Mouse (Mus musculus): ENCODE measurements around the gene Ly75. TPM values are rescaled to one million over a fixed set of nuclear protein-coding genes. Genes with fewer than 3 reads are reported as not detected.

Gene Ly75
- polyA plus RNA-seq, 1 experiment = 4.4 TPM

DNA sequence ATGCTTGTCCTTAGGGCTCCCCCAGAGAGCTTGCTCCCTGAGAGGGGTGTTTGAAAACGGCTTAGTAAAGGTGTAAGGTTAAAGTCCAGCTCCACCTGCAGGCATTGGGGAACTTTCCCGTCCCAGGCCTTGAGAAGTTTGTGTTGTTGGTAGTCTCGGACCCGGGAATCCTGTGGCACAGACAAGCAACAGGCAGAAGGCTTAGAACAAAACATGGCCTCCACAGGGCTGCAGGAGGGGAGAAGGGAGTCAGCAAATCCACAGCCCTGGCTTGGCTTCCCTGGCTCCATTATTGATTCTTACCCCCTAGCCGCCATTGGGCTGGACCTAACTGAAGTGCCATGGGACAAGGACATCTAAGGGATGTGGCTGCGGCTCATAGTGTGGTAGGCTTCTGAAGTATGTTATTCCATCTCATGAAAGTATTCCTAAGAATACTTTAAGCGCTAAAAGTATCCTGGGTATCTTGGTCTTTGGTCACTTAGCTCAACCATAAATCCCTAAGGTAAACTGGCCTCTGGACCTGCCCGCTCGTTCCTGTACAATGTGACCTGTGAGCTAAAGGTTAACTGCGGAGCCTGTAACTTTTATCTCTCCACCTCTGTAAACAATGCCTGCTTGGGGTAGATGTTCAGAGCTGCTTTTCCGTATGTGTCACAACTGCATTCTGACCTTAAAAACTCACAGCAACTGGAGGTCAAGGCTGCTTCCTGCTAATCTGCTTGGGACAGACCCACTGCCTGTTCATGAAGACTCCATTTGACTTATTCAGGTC lies 27.1 kb upstream of the Ly75 start:
- Histone ChIP-seq H3K4me1 (ENCODE audit: control insufficient read depth, insufficient read depth, insufficient read length, low read length) (peaks cover 8% of the 10 kb centered on the region; the same call in 1 of the 2 replicates), H3K4me3 (ENCODE audit: low read depth, low read length) (no peak overlapping the region), H3K27ac (ENCODE audit: insufficient read depth, low read depth, low read length) (peak overlapping the region; percentile 88)

DNA sequence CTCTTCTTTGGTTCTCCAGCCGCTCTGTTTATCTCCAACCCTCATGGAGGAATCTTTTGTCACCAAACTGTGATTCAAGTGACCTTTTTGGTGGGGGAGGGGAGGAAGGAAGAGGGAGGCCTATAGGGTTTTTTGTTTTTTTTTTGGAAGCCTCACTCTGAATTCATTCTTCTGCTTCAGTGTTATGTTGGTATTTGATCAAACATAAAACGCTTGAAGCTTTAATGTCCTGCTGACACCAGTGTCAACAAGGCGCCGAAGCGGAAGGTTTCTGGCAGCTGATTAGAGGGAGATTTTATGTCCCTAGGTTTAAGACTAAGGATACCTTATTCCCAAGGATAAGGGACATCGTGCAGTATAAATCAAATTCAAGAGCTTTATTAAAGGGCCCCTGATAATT lies 26.1 kb upstream of the Ly75 start:
- Histone ChIP-seq H3K27me3 (ENCODE audit: control insufficient read depth, insufficient read depth, low read length) (no peaks in the 10 kb centered on the region), H3K4me3 (ENCODE audit: low read depth, low read length) (no peak overlapping the region), H3K36me3 (ENCODE audit: control insufficient read depth, insufficient read depth, low read length) (no peaks in the 10 kb centered on the region), H3K4me1 (ENCODE audit: control insufficient read depth, insufficient read depth, insufficient read length, low read length) (peaks cover 8% of the 10 kb centered on the region; the same call in 1 of the 2 replicates), H3K27ac (ENCODE audit: insufficient read depth, low read depth, low read length) (no peak overlapping the region)
- WGBS = 86% methylated on average over 6 of the region's 6 CpGs
- TF ChIP-seq POLR2A (IDR thresholded peaks at IDR 0.05; ENCODE audit: low read depth, low read length) = no peak
- TF ChIP-seq CTCF (IDR thresholded peaks at IDR 0.05; ENCODE audit: extremely low read depth, insufficient read length, insufficient replicate concordance, low read depth, low read length) = no peak

More for the DNA sequence above, 27.1 kb upstream of the Ly75 start:
- WGBS = 34% methylated on average over 11 of the region's 11 CpGs
- Histone ChIP-seq H3K27me3 (ENCODE audit: control insufficient read depth, insufficient read depth, low read length) (no peaks in the 10 kb centered on the region), H3K36me3 (ENCODE audit: control insufficient read depth, insufficient read depth, low read length) (no peaks in the 10 kb centered on the region)
- no peak for TF ChIP-seq POLR2A (IDR thresholded peaks at IDR 0.05; ENCODE audit: low read depth, low read length)
- no peak for TF ChIP-seq CTCF (IDR thresholded peaks at IDR 0.05; ENCODE audit: extremely low read depth, insufficient read length, insufficient replicate concordance, low read depth, low read length)

DNA sequence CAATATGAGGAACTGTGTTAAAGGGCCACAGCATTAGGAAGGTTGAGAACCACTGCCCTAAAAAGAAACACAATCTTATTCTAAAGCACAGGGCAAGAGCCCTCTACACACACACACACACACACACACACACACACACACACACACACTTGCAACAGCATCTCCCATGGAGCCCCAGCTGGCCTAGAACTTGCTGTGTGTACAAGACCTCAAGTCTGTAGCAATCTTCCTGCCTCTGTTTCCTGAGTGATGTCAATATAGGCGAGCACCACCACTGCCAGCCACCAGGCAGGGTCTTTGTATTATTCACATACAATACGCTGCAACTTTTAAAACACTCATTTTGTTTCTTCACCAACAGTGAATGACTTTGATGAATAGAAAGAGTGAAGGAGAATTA lies 24.3 kb upstream of the Ly75 start:
- Histone ChIP-seq H3K27me3 (ENCODE audit: control insufficient read depth, insufficient read depth, low read length) (no peaks in the 10 kb centered on the region), H3K27ac (ENCODE audit: insufficient read depth, low read depth, low read length) (no peak overlapping the region), H3K36me3 (ENCODE audit: control insufficient read depth, insufficient read depth, low read length) (no peaks in the 10 kb centered on the region), H3K4me1 (ENCODE audit: control insufficient read depth, insufficient read depth, insufficient read length, low read length) (peaks cover 8% of the 10 kb centered on the region; the same call in 1 of the 2 replicates), H3K4me3 (ENCODE audit: low read depth, low read length) (no peak overlapping the region)
- TF ChIP-seq CTCF (IDR thresholded peaks at IDR 0.05; ENCODE audit: extremely low read depth, insufficient read length, insufficient replicate concordance, low read depth, low read length) (no peak), POLR2A (IDR thresholded peaks at IDR 0.05; ENCODE audit: low read depth, low read length) (no peak)
- WGBS = 92% methylated on average over 2 of the region's 2 CpGs

DNA sequence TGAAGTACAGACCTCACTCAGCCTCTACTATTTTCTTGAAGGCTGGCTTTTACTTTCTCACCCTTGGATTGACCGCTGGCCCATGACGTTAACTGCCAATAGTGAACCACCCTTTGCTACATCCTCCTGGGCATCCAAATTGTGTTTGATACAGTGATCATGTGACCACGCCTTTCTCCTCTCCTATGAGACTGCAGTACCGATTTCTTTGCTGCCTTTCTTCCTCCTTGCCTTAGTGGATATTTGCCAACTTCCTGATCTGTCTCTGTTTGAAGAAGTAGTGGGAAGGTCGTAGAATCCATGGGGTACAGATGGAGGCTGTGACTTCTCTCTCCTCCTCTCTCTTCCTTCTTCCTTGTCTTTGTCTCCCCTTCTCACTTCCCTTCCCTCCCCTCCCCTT lies 22.3 kb upstream of the Ly75 start:
- WGBS = 36% methylated on average over 5 of the region's 5 CpGs
- peaks cover 6% of the 10 kb centered on the region; the same call in 1 of the 2 replicates for H3K4me1 ChIP-seq (ENCODE audit: control insufficient read depth, insufficient read depth, insufficient read length, low read length)
- no peak for TF ChIP-seq POLR2A (IDR thresholded peaks at IDR 0.05; ENCODE audit: low read depth, low read length)
- no peak for TF ChIP-seq CTCF (IDR thresholded peaks at IDR 0.05; ENCODE audit: extremely low read depth, insufficient read length, insufficient replicate concordance, low read depth, low read length)
- H3K36me3 ChIP-seq (ENCODE audit: control insufficient read depth, insufficient read depth, low read length) = no peaks in the 10 kb centered on the region
- H3K4me3 ChIP-seq (ENCODE audit: low read depth, low read length) = no peak overlapping the region
- no peak overlapping the region for H3K27ac ChIP-seq (ENCODE audit: insufficient read depth, low read depth, low read length)
- H3K27me3 ChIP-seq (ENCODE audit: control insufficient read depth, insufficient read depth, low read length) = no peaks in the 10 kb centered on the region

DNA sequence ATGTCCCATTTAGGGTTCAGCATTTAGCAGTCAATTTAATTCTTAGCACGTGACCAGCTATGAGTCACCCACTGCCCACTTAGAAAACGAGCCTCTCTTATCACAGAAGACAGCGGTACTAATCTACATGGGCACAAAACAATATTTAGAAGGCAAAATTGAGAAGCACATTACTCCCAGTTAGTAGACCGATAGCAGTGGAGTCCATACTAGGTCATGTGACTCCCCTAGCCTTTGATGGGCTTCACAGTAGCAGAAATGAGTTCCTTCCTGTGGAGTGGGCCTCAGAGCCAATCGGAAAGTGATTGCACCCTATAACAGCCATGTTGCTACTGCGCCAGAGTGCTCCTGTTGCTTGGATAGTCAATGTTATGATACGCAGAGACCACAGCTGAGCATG lies 21.7 kb upstream of the Ly75 start:
- Histone ChIP-seq H3K36me3 (ENCODE audit: control insufficient read depth, insufficient read depth, low read length) (no peaks in the 10 kb centered on the region), H3K27me3 (ENCODE audit: control insufficient read depth, insufficient read depth, low read length) (no peaks in the 10 kb centered on the region), H3K27ac (ENCODE audit: insufficient read depth, low read depth, low read length) (no peak overlapping the region), H3K4me1 (ENCODE audit: control insufficient read depth, insufficient read depth, insufficient read length, low read length) (peaks cover 2% of the 10 kb centered on the region; the same call in 1 of the 2 replicates), H3K4me3 (ENCODE audit: low read depth, low read length) (no peak overlapping the region)
- 87% methylated on average over 7 of the region's 7 CpGs for WGBS
- TF ChIP-seq POLR2A (IDR thresholded peaks at IDR 0.05; ENCODE audit: low read depth, low read length) = no peak
- no peak for TF ChIP-seq CTCF (IDR thresholded peaks at IDR 0.05; ENCODE audit: extremely low read depth, insufficient read length, insufficient replicate concordance, low read depth, low read length)

DNA sequence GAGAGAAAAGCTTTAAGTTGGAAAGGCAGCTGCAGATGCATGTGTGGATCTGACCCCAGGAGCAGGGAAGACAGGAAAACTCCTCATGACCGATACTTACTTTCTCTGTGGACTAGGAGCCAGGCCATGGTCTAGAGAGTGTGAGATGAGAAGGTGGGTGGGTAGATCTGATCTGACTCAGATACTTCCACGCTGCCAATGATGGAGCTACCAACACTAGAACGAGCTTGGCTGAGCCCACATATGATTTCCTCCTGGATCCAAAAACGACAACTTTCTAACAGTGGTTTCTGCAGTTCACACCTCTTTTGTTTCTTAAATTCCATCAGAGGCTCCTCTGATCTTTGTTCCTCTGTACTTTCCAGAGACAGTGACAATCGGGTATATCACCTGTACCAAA lies 18.6 kb upstream of the Ly75 start:
- H3K4me3 ChIP-seq (ENCODE audit: low read depth, low read length) = no peak overlapping the region
- H3K4me1 ChIP-seq (ENCODE audit: control insufficient read depth, insufficient read depth, insufficient read length, low read length) = no peaks in the 10 kb centered on the region
- no peak overlapping the region for H3K27ac ChIP-seq (ENCODE audit: insufficient read depth, low read depth, low read length)
- no peaks in the 10 kb centered on the region for H3K27me3 ChIP-seq (ENCODE audit: control insufficient read depth, insufficient read depth, low read length)
- 65% methylated on average over 5 of the region's 5 CpGs for WGBS
- H3K36me3 ChIP-seq (ENCODE audit: control insufficient read depth, insufficient read depth, low read length) = no peaks in the 10 kb centered on the region
- TF ChIP-seq POLR2A (IDR thresholded peaks at IDR 0.05; ENCODE audit: low read depth, low read length) (no peak), CTCF (IDR thresholded peaks at IDR 0.05; ENCODE audit: extremely low read depth, insufficient read length, insufficient replicate concordance, low read depth, low read length) (no peak)

DNA sequence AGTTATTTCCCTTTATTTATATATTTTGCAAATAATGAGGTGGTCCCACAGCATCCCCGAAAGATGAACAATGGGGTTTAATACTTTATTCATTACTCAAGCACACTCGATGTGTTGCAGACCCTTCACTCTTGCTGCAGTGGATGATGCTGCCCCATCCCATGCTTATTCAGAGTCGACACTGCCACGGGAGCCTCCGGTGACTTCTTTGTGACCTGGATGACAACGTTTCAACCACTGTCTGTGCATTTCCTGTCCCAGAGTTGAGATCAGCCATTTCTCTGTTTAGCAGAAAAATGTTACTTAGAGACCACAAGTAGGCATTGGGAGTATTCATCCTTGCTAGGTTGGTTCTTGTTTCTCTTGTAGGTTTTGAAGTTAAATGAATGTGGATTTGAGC lies 10.7 kb upstream of the Ly75 start:
- no peaks in the 10 kb centered on the region for H3K27me3 ChIP-seq (ENCODE audit: control insufficient read depth, insufficient read depth, low read length)
- H3K4me1 ChIP-seq (ENCODE audit: control insufficient read depth, insufficient read depth, insufficient read length, low read length) = 0 out of 2 replicates have a peak, but pooled peaks cover 2% of the 10 kb centered on the region
- 73% methylated on average over 6 of the region's 6 CpGs for WGBS
- TF ChIP-seq CTCF (IDR thresholded peaks at IDR 0.05; ENCODE audit: extremely low read depth, insufficient read length, insufficient replicate concordance, low read depth, low read length) (no peak), POLR2A (IDR thresholded peaks at IDR 0.05; ENCODE audit: low read depth, low read length) (no peak)
- no peak overlapping the region for H3K27ac ChIP-seq (ENCODE audit: insufficient read depth, low read depth, low read length)
- H3K4me3 ChIP-seq (ENCODE audit: low read depth, low read length) = no peak overlapping the region
- no peaks in the 10 kb centered on the region for H3K36me3 ChIP-seq (ENCODE audit: control insufficient read depth, insufficient read depth, low read length)
